Mouse (Mus musculus): Measurements from ENCODE around the gene Zfp277.

Zfp277 gene

GRCm38 (mm10) chr12:40445206-40445605 is 496 bp downstream of the Zfp277 start:
- under 1% methylated on average over 16 of the region's 16 CpGs for WGBS

GRCm38 (mm10) chr12:40438049-40438448 is 7.7 kb downstream of the Zfp277 start:
- WGBS = 71% methylated on average over 2 of the region's 2 CpGs

GRCm38 (mm10) chr12:40434101-40434500 is 11.6 kb downstream of the Zfp277 start:
- WGBS = 27% methylated on average over 3 of the region's 3 CpGs

- 71% methylated on average over 5 of the region's 5 CpGs for WGBS
Observed at GRCm38 (mm10) chr12:40431075-40431474, 14.6 kb downstream of the Zfp277 start.

- WGBS = 69% methylated on average over 3 of the region's 3 CpGs
Observed at GRCm38 (mm10) chr12:40429976-40430375, 15.7 kb downstream of the Zfp277 start.

GRCm38 (mm10) chr12:40427606-40428005 is 18.1 kb downstream of the Zfp277 start:
- WGBS = 91% methylated on average over 10 of the region's 10 CpGs

GRCm38 (mm10) chr12:40424991-40425390 is 20.7 kb downstream of the Zfp277 start:
- WGBS = 89% methylated on average over 1 of the region's 1 CpGs

GRCm38 (mm10) chr12:40417257-40417656 is 28.4 kb downstream of the Zfp277 start:
- WGBS = 91% methylated on average over 4 of the region's 4 CpGs

- WGBS = 37% methylated on average over 8 of the region's 8 CpGs
Observed at GRCm38 (mm10) chr12:40415312-40415925, 30.3 kb downstream of the Zfp277 start.

- WGBS = 38% methylated on average over 5 of the region's 5 CpGs
Observed at GRCm38 (mm10) chr12:40414682-40415311, 30.9 kb downstream of the Zfp277 start.

- WGBS = 65% methylated on average over 10 of the region's 10 CpGs
Observed at GRCm38 (mm10) chr12:40399812-40400211, 45.9 kb downstream of the Zfp277 start.

- WGBS = 85% methylated on average over 2 of the region's 2 CpGs
Observed at GRCm38 (mm10) chr12:40399386-40399785, 46.3 kb downstream of the Zfp277 start.

GRCm38 (mm10) chr12:40398916-40399315 is 46.8 kb downstream of the Zfp277 start:
- WGBS = 68% methylated on average over 2 of the region's 2 CpGs

- WGBS = 80% methylated on average over 3 of the region's 3 CpGs
Observed at GRCm38 (mm10) chr12:40392869-40393268, 52.8 kb downstream of the Zfp277 start.

- 53% methylated on average over 1 of the region's 1 CpGs for WGBS
Observed at GRCm38 (mm10) chr12:40391262-40391661, 54.4 kb downstream of the Zfp277 start.

- WGBS = 49% methylated on average over 5 of the region's 5 CpGs
Observed at GRCm38 (mm10) chr12:40387786-40388185, 57.9 kb downstream of the Zfp277 start.

GRCm38 (mm10) chr12:40385301-40385700 is 60.4 kb downstream of the Zfp277 start:
- whole genome bisulfite sequencing = 90% methylated on average over 4 of the region's 4 CpGs

- 62% methylated on average over 6 of the region's 6 CpGs for WGBS
Observed at GRCm38 (mm10) chr12:40383718-40384117, 62.0 kb downstream of the Zfp277 start.

GRCm38 (mm10) chr12:40382539-40382938 is 63.2 kb downstream of the Zfp277 start:
- WGBS = 55% methylated on average over 5 of the region's 5 CpGs

- WGBS = 70% methylated on average over 11 of the region's 11 CpGs
Observed at GRCm38 (mm10) chr12:40381824-40382223, 63.9 kb downstream of the Zfp277 start.

GRCm38 (mm10) chr12:40381173-40381801 is 64.4 kb downstream of the Zfp277 start:
- 45% methylated on average over 10 of the region's 10 CpGs for WGBS

GRCm38 (mm10) chr12:40379538-40379923 is 66.2 kb downstream of the Zfp277 start:
- WGBS = 80% methylated on average over 4 of the region's 4 CpGs
